Mouse (Mus musculus) cerebellum, postnatal 14 days (tissue): ENCODE data around the gene Tbc1d10c.
A peak's percentile ranks its signal among the peaks of the same experiment; 100 is the strongest.

Experiments
- DNase-seq, 2 experiments: peaks; one replicate each; pipeline ENCODE4 v3.0.0; 2021; ENCODE audit warnings: mixed read lengths in 2 of 2

Gene Tbc1d10c

DNA sequence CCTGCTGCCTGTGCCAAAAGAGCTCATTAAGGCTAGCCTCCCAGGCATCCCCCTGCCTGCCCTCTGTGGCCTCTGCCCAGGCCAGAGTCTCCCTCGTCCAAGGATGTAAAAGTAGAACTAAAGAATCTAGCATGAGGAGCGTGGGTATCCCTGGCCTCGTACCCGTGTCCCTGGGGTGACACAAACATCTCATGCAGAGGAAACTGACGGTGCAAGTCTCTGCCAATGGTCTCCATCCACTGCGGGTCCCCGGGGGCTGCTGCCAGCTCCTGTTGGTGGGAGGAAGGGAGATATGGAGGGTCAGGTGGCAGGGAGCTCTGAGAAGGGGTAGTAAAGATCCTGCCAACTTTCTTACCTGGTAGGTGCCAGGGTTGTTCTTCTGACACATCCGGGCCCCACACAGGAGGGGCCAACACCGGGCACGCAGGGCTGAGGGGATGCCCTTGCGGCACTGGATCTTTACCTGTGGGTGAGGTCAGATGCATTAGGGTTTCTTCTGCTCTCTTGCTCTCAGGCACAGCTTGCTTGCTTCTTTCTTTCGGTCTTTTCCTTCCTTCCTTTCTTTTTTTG is 1.9 kb downstream of the Tbc1d10c start:
- DNase-seq, result no peak

- DNase-seq, result no peak
Observed at GRCm38 (mm10) chr19:4187303-4187702, 3.8 kb downstream of the Tbc1d10c start.

DNA sequence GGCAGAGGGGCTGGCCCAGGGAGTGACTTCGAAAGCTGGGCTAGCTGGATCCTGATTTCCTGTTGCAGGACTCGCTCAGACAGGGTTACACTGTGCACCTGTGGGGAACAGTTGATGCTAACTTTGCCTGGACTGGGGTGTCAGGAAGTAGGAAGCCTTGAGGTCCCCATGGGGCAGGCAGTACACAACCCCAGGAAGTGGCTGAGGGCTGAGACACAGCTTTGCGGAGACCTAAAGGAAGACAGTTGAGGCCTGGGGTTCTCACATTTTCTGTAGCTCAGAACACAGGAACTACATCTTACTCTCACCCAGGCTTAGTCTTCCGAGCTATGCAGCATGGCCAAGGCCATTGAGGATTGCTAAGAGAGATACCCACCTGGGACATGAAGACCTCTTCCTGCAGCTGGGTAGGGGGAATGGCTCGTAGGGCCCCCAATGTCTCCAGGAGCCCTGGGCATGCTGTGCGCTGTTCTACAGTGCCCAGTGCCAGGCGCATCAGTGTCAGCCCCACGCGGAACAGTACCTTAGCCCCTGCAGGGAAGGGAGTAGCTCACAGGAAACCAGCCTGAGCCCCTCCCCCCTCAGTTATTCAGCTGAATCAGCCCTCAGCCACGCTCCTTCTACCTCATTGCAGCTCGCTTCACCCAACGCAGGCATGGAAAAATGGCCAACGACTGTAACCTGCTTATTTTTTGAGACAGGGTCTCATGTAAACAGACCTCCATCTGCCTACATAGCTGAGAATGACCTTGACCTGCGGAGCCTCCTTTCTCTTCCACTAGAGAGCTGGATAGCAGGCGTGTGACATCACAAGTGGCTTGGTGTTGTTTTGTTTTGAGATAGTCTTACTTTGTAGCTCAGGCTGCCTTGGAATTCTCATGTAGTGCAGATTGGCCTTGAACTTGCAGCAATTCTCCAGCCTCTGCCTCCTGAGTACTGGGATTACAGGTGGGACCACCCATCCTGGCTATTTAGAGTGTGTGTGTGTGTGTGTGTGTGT is 5.8 kb downstream of the Tbc1d10c start:
- DNase-seq, result no peak

DNA sequence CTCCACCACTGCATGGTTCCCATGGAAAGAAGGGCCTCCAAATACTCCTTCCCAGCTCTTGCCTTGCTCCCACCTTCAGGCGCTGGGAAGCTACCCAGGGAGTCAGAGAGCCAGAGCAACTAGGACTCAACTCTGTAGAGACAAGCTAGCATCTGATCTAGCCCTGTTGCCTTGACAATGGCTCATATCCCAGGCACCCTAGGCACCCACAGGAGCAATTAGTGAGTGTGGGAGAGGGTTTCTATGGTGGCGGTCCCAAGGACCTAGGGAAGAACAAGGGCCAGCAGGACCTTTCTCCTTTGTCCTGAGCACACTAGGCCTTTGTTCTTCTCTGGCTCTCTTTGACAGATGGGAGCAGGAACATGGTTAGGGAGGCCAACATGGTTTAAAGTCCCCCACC is 7.4 kb downstream of the Tbc1d10c start:
- no peak for DNase-seq

- DNase-seq, result peak in 1 of 2 experiments; percentile 36
Observed at GRCm38 (mm10) chr19:4181892-4182291, 9.2 kb downstream of the Tbc1d10c start.

DNA sequence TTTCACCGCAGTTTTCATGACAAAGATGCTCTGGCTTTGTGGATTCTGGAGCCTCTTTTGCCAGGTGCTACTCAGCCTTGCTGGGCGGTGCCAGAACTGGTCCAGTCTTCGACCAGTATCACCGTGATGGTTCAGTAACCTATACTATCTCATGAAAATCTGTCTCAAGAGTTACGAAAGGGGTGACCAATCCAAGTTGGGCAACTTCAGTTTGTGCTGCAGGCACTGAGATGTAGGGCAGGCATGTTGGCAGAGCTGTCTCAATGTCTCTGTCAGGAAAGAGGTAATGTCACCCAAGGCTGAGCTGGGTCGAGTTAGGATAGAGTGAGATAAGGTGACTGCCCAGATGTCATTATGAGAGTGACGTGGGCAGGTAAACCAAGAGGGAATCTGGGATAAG is 10.7 kb downstream of the Tbc1d10c start:
- DNase-seq, result no peak

DNA sequence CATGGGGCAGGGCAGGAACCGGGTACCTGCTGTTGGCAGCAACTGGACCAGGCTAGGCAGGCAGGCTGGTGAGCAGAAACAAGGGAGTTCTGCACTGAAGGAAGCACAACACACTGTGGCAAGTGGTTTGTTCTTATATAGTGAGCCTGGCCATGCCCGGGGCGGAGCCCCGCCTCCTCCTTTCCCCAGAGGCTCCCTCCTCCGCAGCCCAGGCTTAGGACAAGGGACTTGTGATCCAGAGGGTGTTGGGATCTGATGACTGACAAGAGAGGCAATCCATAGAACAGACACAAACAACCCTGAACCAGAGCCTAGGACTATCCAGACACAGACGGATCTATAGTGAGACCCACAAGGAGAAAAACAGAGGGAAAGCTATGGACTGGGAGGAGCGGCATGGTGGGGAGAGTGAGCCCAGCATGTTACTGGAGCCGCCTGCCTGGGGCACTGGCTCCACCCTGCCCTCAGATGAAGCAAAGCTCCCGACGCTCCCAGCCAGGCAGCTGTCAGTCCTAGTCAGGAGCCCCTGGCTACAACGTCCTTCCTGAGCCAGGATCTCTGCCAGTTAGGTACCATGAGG is 15.6 kb downstream of the Tbc1d10c start, which contains the start of gene Carns1:
Gene Carns1, minus strand, starts transcription at position 112 of the 580 bp plus-strand sequence.
- no peak for DNase-seq

- no peak for DNase-seq
Observed at GRCm38 (mm10) chr19:4172925-4173324, 18.2 kb downstream of the Tbc1d10c start.

GRCm38 (mm10) chr19:4171393-4172290 is 19.4 kb downstream of the Tbc1d10c start:
- peak; percentile 27 to 28 for DNase-seq

GRCm38 (mm10) chr19:4170723-4171392 is 20.2 kb downstream of the Tbc1d10c start:
- no peak for DNase-seq

DNA sequence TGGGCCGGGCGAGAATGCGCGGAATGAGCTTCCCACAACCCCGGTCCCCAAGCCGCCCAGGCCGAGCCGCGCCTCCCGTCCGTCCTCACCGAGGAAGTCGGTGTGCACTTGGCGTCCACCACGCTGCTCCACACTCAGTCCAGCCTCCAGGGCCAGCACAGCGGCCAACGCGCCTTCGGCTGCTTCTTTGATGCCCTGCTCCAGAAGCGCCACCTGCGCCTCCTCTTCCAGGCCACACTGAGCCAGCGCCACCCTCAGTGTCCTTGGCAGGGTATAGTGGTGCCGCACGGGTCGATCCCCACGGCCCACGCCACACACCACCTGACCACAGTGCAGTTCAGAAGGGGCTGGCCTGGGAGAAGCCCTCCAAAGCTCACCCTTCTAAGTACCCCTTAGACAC is 21.3 kb downstream of the Tbc1d10c start:
- DNase-seq, result peak; percentile 71 to 74

GRCm38 (mm10) chr19:4169378-4169784 is 21.7 kb downstream of the Tbc1d10c start:
- DNase-seq, result peak; percentile 100

DNA sequence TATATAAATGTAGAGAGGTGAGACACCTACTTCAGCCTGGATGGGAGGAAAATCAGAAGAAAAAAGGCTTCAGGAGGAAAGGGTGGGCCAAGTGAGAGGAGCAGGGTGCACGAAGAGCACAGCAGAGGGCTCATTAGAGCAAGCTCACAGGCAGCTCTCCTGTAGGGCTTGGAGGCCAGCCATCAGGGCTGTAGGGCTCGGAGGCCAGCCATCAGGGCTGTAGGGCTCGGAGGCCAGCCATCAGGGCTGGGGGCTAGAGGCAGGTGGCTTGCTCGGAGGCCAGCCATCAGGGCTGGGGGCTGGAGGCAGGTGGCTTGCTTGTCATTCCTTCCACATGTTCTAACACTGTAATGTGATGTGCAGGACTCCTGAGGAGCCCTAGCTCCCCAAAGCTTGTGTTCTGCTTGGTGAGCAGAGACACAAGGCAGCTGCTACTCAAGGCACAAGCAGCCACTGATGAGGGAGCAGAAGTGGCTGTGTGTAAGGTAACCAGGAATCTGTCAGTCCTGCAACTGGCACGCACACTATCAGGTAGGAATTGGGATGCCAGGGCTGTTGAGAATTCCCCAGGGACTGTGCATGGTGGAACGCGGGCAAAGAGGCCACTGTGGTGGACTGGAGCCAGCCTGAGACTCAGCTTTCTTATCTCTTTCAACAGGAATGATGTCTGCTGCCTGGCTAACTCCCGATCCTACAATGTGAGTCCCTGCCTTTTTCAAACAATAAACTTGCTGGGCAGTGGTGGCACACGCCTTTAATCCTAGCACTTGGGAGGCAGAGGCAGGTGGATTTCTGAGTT is 24.2 kb downstream of the Tbc1d10c start:
- DNase-seq, result no peak

DNA sequence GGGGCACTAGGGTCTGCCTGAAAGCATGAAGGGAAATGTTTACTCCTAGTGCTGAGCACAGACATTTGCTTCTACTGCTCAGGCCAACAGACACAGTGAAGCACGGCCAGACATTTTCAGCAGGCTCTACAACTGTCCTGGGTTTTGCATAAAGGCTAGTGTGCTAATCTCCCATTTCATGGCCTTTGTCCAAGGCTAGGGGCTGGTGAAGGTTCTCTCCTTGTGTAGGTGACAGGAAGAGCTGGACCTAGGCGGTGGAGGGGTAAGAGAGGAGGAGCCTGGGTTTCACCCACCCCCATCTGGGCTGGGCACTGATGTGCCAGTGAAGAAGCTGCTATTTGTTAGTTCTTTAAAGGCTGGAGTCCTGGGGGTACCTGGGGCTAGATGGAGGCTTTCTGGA is 26.4 kb downstream of the Tbc1d10c start:
- DNase-seq, result no peak

GRCm38 (mm10) chr19:4164100-4164499 is 27.0 kb downstream of the Tbc1d10c start:
- DNase-seq, result no peak

GRCm38 (mm10) chr19:4163543-4163887 is 27.6 kb downstream of the Tbc1d10c start:
- DNase-seq, result no peak

DNA sequence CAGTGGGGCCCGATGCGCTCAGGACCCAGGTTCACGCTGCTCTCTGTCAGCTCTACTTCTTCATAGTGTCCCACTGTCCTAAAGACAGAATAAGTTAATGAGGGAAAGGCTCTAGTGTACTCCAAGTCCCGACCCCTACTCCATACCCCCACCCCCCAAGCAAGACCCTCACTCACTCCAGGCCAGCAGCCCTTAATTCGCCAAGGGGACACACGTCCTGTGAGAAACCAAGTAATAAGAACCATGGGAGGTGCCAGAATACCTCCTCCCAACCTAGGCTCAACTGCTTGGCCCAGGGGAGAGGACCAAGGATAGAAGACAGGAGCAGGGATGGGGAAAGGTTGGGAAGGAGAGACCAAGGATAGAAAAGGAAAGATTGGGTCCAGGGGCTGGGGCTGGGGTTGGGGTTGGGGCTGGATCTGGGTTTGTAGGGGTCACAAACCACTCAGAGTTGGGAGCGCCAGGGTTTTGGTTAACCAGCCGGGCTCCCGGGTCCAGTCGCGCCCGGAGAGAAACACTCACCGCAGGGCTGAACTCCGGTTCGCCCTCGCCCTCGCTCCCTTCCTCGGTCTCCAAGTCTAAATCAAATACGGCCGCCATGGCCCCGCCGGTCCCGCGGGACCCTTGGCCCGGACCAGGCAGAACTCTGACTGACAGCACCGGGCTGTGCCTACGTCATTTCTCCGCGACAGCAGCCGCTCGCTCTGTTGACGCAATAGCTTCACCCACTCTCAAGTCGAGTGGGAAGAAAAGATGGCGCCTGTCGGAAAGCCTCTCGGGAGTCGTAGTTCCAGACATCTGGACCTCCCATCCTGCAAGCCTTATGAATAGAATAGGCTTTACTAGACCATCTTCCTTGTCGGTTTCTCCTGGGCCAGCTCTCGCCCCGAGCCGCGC is 28.2 kb downstream of the Tbc1d10c start, which contains the start of gene Rps6kb2:
Gene Rps6kb2, minus strand, starts transcription at position 709 of the 897 bp plus-strand sequence.
- peak; percentile 97 to 98 for DNase-seq

GRCm38 (mm10) chr19:4159049-4159448 is 32.0 kb downstream of the Tbc1d10c start:
- DNase-seq, result no peak

DNA sequence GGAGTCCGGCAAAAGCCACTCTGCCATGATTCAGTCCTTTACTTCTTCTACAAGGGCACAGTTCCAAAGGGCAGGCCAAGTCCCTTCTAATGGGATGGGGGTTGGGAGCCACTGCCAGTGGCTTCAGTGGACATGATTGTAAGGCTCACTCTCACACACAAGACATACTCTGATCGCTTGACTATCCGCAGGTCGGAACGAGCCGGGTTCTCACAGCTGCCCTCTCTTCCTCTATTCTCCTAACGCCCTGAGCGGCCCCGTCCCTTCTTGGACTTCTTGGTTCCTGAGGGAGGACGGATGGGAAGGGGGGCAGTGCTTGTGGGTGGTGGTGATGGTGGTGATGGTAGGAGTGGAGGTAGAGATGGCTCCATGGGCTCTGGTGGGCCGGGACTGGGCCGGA is 34.3 kb downstream of the Tbc1d10c start:
- no peak for DNase-seq

DNA sequence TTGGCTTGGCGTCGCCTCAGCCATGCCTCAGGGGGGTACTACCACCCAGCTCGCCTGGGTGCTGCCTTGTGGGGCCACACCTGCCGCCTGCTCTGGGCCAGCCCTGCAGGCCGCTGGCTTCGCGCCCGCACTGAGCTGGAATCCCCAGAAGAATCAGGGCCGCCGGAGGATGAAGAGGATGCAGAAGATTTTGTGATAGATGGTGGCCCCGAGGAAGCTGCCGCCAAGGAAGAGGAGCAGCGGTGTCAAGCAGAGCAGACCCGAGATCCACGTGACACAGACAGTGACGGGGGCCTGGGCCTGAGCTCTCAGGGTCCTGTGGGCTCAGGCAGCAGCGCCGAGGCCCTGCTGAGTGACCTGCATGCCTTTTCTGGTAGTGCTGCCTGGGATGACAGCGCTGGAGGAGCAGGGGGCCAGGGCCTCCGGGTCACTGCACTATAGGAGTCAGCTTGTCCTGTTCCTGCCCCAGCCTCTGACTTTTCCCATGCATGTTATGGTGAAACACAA is 35.0 kb downstream of the Tbc1d10c start:
- DNase-seq, result peak in 1 of 2 experiments; percentile 19
